Mouse (Mus musculus) cerebellum, adult 2 months (tissue): ENCODE data around the gene Plcb4. TPM values are rescaled to one million over a fixed set of nuclear protein-coding genes. Genes with fewer than 3 reads are reported as not detected.
A peak's percentile ranks its signal among the peaks of the same experiment; 100 is the strongest.

Experiments
- DNase-seq, 2 experiments: peaks; one replicate each; pipeline ENCODE4 v3.0.0; 2021
- H3K27ac ChIP-seq: fragments of 200-500 bp; 2 replicates; pipeline ENCODE4 v1.5.1; 2012; ENCODE audit warnings: low read length, control low read depth, inconsistent platforms; ENCODE audit not compliant: insufficient read depth
- H3K27me3 ChIP-seq: fragments of 200-500 bp; 2 replicates; pipeline ENCODE4 v1.6.1; 2012; ENCODE audit warnings: inconsistent platforms, mild to moderate bottlenecking, low read length, moderate library complexity; ENCODE audit not compliant: control insufficient read depth, insufficient read depth
- H3K4me1 ChIP-seq: fragments of 200-500 bp; 2 replicates; pipeline ENCODE4 v1.6.1; 2011; ENCODE audit warnings: low read length; ENCODE audit not compliant: control insufficient read depth, insufficient read depth
- H3K4me3 ChIP-seq: fragments of 200-500 bp; replicated peaks from 2 replicates; pipeline ENCODE3; 2011; ENCODE audit warnings: mild to moderate bottlenecking, low read depth, low read length, control low read depth; ENCODE audit not compliant: insufficient read depth
- CTCF ChIP-seq: fragments of 200-500 bp; IDR thresholded peaks from 2 replicates; pipeline ENCODE4 v1.5.1; 2011; ENCODE audit warnings: low read depth, mild to moderate bottlenecking, control low read depth, low read length, moderate library complexity, borderline replicate concordance; ENCODE audit not compliant: insufficient read depth
- POLR2A ChIP-seq: fragments of 200-500 bp; IDR thresholded peaks from 2 replicates; pipeline ENCODE4 v1.6.1; 2011; ENCODE audit warnings: low read length, control low read depth, borderline replicate concordance; ENCODE audit not compliant: insufficient read depth
- WGBS: fragments of 180-500 bp; shearing (Covaris S2); methylation state at CpG from one replicate; pipeline ENCODE4 v1.1.7; 2018; 5-methylcytosine and 5-hydroxymethylcytosine counted together
- polyA plus RNA-seq: library from polyadenylated mRNA; depleted of rRNA; stranded (reverse); fragments of >200 nt; gene quantifications from 2 replicates; pipeline ENCODE4 v1.2.3, GENCODE M21; 2012; rRNA removed

The Plcb4 gene
- 166 and 191 TPM in 2 replicates for polyA plus RNA-seq

DNA sequence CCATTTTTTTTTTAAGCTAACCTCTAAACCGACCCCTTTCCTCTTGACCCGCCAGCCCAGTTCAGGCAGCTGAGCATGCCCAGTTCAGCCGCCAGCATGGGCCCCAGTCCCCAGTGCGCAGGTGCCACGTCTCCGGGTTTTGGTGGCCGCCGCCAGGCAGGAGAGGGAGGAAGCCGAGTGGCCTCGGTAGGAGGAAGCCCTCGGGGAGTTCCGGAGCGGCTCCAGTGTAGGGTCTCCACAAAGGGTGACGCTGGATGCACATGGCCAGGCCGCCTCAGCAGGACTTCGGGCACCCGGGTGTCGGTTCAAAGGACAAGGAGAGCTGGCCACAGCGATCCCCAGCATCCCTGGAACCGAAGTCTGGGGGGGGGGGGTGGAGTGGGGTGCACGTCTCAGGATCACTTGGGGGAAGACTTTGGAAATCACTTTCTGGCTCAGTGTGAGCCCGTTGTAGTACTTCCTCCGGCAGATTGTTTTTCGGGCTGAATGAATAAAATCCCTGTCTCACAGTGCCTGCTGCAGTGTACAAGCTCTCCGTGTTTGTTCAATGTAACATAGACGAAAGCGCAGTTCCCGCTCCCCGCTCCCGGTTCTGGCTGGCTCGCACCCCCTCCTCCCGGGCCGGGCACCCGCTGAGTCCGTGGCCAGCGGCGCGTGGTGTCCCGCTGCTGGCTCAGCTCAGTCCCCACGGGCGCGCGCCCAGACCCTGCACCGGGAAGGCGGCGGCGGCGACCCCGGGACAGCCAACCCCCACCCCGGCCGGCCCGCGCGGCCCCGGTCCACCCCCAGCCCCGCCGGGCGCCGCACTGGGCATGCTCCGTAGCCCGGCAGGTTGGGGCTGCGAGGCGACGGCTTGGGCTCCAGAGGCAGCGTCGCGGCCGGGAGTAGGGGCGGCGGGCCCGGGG is at the start of gene Plcb4:
Plcb4 (plus strand) TSS at position 526 of the 905 bp plus-strand sequence.
- WGBS = under 1% methylated on average over 71 of the region's 71 CpGs
- DNase-seq = peak; percentile 92 to 93
- TF ChIP-seq POLR2A (peak; percentile 77; the same call in 1 of the 2 replicates), CTCF (no peak)
- H3K27me3 ChIP-seq = no peaks in the 10 kb centered on the region
- peak within 1 kb of the TSS; percentile 80 for H3K4me3 ChIP-seq
- H3K27ac ChIP-seq = peak within 1 kb of the TSS; percentile 98
- peaks cover 7% of the 10 kb centered on the region; the same call in 1 of the 2 replicates for H3K4me1 ChIP-seq

DNA sequence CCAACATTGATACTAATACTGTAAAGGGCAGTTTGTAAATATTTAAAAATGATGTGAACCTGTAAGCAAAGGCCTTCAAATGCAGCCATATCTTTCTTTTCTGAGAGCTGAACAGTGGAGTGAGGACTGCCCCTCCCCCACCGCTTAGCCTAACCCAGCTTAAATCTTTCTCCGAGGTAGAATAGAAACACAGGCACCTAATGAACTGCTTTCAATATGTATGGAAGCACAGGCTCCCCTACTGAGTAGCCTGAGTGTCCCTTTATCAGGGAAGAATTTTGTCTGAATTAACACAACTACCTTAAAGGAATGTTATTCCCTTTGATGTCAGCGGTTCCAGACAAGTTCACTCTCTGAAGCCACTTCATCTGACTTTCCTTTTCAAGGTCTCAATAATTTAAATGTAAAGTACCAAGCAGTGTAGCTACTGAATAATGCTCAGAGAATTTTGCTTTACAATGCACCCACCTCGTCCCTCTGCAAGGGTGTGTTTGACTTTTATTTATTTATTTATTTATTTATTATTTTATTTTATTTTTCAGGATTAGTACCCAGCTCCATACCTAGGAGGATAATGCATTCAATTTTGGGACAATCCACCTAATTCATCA is 44.1 kb upstream of the Plcb4 start:
- Histone ChIP-seq H3K4me1 (no peaks in the 10 kb centered on the region), H3K4me3 (no peak overlapping the region), H3K27me3 (no peaks in the 10 kb centered on the region), H3K27ac (no peak overlapping the region)
- DNase-seq = no peak
- 48% methylated on average over 4 of the region's 4 CpGs for WGBS
- TF ChIP-seq POLR2A (no peak), CTCF (no peak)

DNA sequence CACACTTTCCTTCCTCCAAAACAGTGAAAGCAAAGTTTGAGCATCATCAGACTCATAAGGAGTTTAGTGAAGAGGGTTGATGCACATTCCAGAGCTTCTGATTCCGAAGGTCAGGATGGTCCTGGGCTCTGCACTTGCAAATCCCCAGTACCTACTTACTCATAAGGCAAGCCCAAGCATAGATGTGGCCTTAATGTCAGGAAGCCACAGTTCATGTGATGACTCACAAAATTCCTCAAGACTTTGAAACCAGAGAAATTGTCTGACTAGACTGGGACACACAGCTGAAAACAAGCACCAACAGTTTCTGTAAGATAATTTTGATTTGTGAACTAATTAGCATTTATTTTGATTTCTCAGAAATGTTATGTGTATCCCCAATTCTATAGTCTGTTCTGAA is 42.7 kb upstream of the Plcb4 start:
- no peaks in the 10 kb centered on the region for H3K27me3 ChIP-seq
- no peaks in the 10 kb centered on the region for H3K4me1 ChIP-seq
- WGBS = 97% methylated on average over 1 of the region's 1 CpGs
- no peak overlapping the region for H3K4me3 ChIP-seq
- no peak overlapping the region for H3K27ac ChIP-seq
- TF ChIP-seq CTCF (no peak), POLR2A (no peak)
- DNase-seq = no peak

- Histone ChIP-seq H3K4me3 (no peak overlapping the region), H3K27me3 (no peaks in the 10 kb centered on the region), H3K4me1 (no peaks in the 10 kb centered on the region), H3K27ac (no peak overlapping the region)
- TF ChIP-seq CTCF (no peak), POLR2A (no peak)
- no peak for DNase-seq
Measured at GRCm38 (mm10) chr2:135618551-135618950, 40.3 kb upstream of the Plcb4 start.

GRCm38 (mm10) chr2:135619956-135620355 is 38.9 kb upstream of the Plcb4 start:
- TF ChIP-seq POLR2A = no peak
- no peak for TF ChIP-seq CTCF
- H3K27me3 ChIP-seq = no peaks in the 10 kb centered on the region
- no peak for DNase-seq
- H3K4me3 ChIP-seq = no peak overlapping the region
- H3K27ac ChIP-seq = no peak overlapping the region
- WGBS = 8% methylated on average over 2 of the region's 2 CpGs
- H3K4me1 ChIP-seq = no peaks in the 10 kb centered on the region

DNA sequence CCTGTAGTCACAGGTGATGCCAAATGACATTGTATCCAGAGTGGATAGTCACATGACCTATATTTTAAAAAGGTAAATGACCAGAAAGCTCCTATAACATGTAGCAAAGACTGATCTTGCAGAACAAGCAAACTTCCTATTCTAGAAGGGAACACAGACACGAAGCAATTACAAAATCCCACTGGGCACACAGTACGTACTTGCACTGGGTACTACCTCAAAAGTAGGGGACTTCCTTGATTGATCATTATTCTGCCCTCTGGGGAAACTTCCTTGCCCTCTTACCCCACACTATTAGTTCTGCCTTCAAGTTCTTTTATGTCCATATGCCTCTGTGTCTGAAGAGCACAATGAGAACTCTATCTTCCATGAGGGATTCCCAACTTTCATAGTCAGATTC is 31.0 kb upstream of the Plcb4 start:
- TF ChIP-seq CTCF = no peak
- no peak for TF ChIP-seq POLR2A
- Histone ChIP-seq H3K27me3 (no peaks in the 10 kb centered on the region), H3K4me1 (no peaks in the 10 kb centered on the region), H3K4me3 (no peak overlapping the region), H3K27ac (no peak overlapping the region)
- DNase-seq = no peak
- 93% methylated on average over 2 of the region's 2 CpGs for WGBS

DNA sequence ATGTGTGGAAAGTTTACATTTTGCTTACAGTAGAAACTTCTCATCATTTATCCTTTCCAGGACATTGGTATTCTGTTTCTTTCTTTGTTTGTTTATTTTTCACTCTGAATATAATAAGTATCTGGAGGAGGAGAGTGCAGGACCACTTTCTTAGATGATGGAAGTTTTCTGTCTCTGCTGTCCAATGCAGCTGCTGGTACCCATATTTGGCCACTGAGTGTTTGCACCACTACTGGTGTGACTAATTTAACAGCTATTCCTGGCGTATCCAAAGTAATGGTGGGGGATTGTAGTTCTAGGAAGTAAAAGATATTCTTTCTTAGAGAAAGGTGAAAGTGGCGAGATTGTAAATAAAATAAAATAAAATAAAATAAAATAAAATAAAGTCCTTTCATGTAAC is 21.6 kb upstream of the Plcb4 start:
- 89% methylated on average over 2 of the region's 2 CpGs for WGBS
- Histone ChIP-seq H3K27ac (no peak overlapping the region), H3K27me3 (no peaks in the 10 kb centered on the region), H3K4me3 (no peak overlapping the region), H3K4me1 (peaks cover 8% of the 10 kb centered on the region)
- TF ChIP-seq POLR2A (no peak), CTCF (no peak)
- no peak for DNase-seq
